Mouse (Mus musculus) kidney, adult 2 months (tissue): ENCODE data around the gene Acta1.

ENCODE experiments used
- CTCF ChIP-seq: fragments of 200-500 bp; conservative IDR thresholded peaks from 2 replicates; pipeline ENCODE4 v1.5.1; 2011; ENCODE audit warnings: low read depth, mild to moderate bottlenecking, control low read depth, low read length, moderate library complexity, mixed read lengths; ENCODE audit not compliant: insufficient read depth, insufficient read length
- POLR2A ChIP-seq: fragments of 200-500 bp; IDR thresholded peaks from one replicate; pipeline ENCODE4 v1.6.1; 2011; ENCODE audit warnings: low read depth, low read length, control low read depth

DNA sequence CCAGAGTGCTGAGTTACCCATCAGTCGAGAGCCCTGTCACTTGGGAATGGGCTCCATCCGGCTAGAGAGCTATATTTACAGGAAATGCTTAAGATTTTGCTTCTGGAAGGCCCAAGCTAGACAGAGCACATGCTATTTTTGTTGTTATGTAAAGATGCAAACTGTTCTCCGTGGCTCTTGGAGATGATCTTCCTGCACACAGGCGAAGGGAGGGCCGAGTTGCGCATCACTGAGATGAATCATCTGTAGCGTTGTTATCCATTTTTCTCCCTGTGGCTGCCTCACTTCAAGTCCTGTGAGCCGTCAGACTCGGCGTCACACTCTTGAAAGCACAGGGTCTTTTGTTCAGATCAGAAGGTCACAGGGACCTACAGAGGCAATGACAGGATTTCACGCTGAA lies 20.2 kb downstream of the Acta1 start:
- TF ChIP-seq CTCF = no peak
- TF ChIP-seq POLR2A = no peak
